Mouse (Mus musculus): ENCODE results near the gene 1700029P11Rik. TPM values are rescaled to one million over a fixed set of nuclear protein-coding genes. Genes with fewer than 3 reads are reported as not detected.

The 1700029P11Rik gene
- polyA plus RNA-seq, 1 experiment from 2014 or later = not detected

DNA sequence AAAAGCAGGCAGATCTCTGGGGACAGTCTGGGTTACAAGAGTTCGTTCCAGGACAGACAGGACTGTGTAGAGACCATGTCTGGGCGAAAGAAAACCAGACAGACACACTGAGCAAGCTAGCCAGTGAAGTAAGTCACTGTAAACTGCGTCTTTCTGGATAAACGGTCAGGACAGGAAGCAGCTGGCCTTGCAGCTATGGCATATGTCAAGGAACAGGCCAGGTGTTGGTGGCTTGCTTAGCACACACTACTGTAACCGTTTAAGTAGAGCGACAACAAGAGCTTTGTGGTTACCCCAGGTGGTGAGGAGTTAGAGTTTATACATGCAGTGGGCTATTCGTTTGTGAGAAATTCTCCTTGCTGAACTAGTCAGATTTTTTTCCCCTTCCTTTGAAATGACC, 47.4 kb downstream of the 1700029P11Rik start:
- H3K9me3 ChIP-seq (ENCODE audit: control insufficient read depth, low read length) = no peaks in the 10 kb centered on the region
- no peak for ATAC-seq (ENCODE audit: low FRiP score, low TSS enrichment)
- H3K4me3 ChIP-seq (ENCODE audit: low read length) = no peak overlapping the region
- no peak overlapping the region for H3K9ac ChIP-seq (ENCODE audit: low read depth, low read length)
- no peaks in the 10 kb centered on the region for H3K4me1 ChIP-seq (ENCODE audit: control insufficient read depth, insufficient read depth, low read length)
- no peak overlapping the region for H3K4me2 ChIP-seq (replicated peaks; ENCODE audit: low read depth, low read length)
- no peak overlapping the region for H3K27ac ChIP-seq (ENCODE audit: low read depth, low read length)
- 84% methylated on average over 7 of the region's 7 CpGs for WGBS
- H3K36me3 ChIP-seq (ENCODE audit: control insufficient read depth, insufficient read depth, low read length) = peaks cover 90% of the 10 kb centered on the region
- no peaks in the 10 kb centered on the region for H3K27me3 ChIP-seq (ENCODE audit: control insufficient read depth, insufficient read depth, low read length)

Other genes starting within 250 kb of the 1700029P11Rik start
- 46.3 and 60.5 TPM in 2 replicates for gene Zc3h7b, start 235.5 kb upstream of the 1700029P11Rik start, polyA plus RNA-seq (2014; fragmentation: Nextera tagmentation; extraction: Ambion mirVana)
- 85.0 and 100.0 TPM in 2 replicates for gene Rangap1, start 235.0 kb upstream of the 1700029P11Rik start, polyA plus RNA-seq (2014; fragmentation: Nextera tagmentation; extraction: Ambion mirVana)
- gene Tef, start 178.1 kb upstream of the 1700029P11Rik start, polyA plus RNA-seq (2014; fragmentation: Nextera tagmentation; extraction: Ambion mirVana) = 16.1 and 19.2 TPM in 2 replicates
- 19.4 and 24.1 TPM in 2 replicates for gene Tob2, start 121.7 kb upstream of the 1700029P11Rik start, polyA plus RNA-seq (2014; fragmentation: Nextera tagmentation; extraction: Ambion mirVana)
- gene Phf5a, start 108.6 kb upstream of the 1700029P11Rik start, polyA plus RNA-seq (2014; fragmentation: Nextera tagmentation; extraction: Ambion mirVana) = 192 and 223 TPM in 2 replicates
- gene Aco2, start 108.2 kb upstream of the 1700029P11Rik start, polyA plus RNA-seq (2014; fragmentation: Nextera tagmentation; extraction: Ambion mirVana) = 123 and 191 TPM in 2 replicates
- gene Polr3h, start 54.3 kb upstream of the 1700029P11Rik start, polyA plus RNA-seq (2014; fragmentation: Nextera tagmentation; extraction: Ambion mirVana) = 76.5 and 78.9 TPM in 2 replicates
- gene Csdc2, start 43.8 kb upstream of the 1700029P11Rik start, polyA plus RNA-seq (2014; fragmentation: Nextera tagmentation; extraction: Ambion mirVana) = 17.5 and 28.1 TPM in 2 replicates
- 28.3 and 33.0 TPM in 2 replicates for gene Pmm1, start 19.6 kb upstream of the 1700029P11Rik start, polyA plus RNA-seq (2014; fragmentation: Nextera tagmentation; extraction: Ambion mirVana)
- gene Xrcc6, start 7.3 kb downstream of the 1700029P11Rik start, polyA plus RNA-seq (2014; fragmentation: Nextera tagmentation; extraction: Ambion mirVana) = 71.9 and 87.6 TPM in 2 replicates
- gene Desi1, start 53.3 kb downstream of the 1700029P11Rik start, polyA plus RNA-seq (2014; fragmentation: Nextera tagmentation; extraction: Ambion mirVana) = 18.9 and 33.0 TPM in 2 replicates
- 342 and 399 TPM in 2 replicates for gene Snu13, start 67.1 kb downstream of the 1700029P11Rik start, polyA plus RNA-seq (2014; fragmentation: Nextera tagmentation; extraction: Ambion mirVana)
- not detected in 2 replicates for gene 4930407I10Rik, start 78.6 kb downstream of the 1700029P11Rik start, polyA plus RNA-seq (2014; fragmentation: Nextera tagmentation; extraction: Ambion mirVana)
- 0.07 TPM in 1 of 2 replicates, not detected in the other for gene Mei1, start 89.5 kb downstream of the 1700029P11Rik start, polyA plus RNA-seq (2014; fragmentation: Nextera tagmentation; extraction: Ambion mirVana)
- 12.8 and 19.6 TPM in 2 replicates for gene Ccdc134, start 147.4 kb downstream of the 1700029P11Rik start, polyA plus RNA-seq (2014; fragmentation: Nextera tagmentation; extraction: Ambion mirVana)
- 76.9 and 114 TPM in 2 replicates for gene Srebf2, start 166.6 kb downstream of the 1700029P11Rik start, polyA plus RNA-seq (2014; fragmentation: Nextera tagmentation; extraction: Ambion mirVana)
- gene Shisa8, start 232.3 kb downstream of the 1700029P11Rik start, polyA plus RNA-seq (2014; fragmentation: Nextera tagmentation; extraction: Ambion mirVana) = 0.80 and 1.1 TPM in 2 replicates
- gene Tnfrsf13c, start 243.8 kb downstream of the 1700029P11Rik start, polyA plus RNA-seq (2014; fragmentation: Nextera tagmentation; extraction: Ambion mirVana) = 0.12 and 0.13 TPM in 2 replicates